Mouse (Mus musculus): ENCODE results near the gene Bcl11b.

GRCm38 (mm10) chr12:107939177-107939576, 64.2 kb downstream of the Bcl11b start:
- TF ChIP-seq CTCF (IDR thresholded peaks at IDR 0.05; ENCODE audit: extremely low read depth, insufficient read length, insufficient replicate concordance, low read depth, low read length) (no peak), POLR2A (IDR thresholded peaks at IDR 0.05; ENCODE audit: low read depth, low read length) (no peak)

Data from small intestine, adult 2 months (tissue).